Mouse (Mus musculus): ENCODE data around the gene Ttll6. TPM values are rescaled to one million over a fixed set of nuclear protein-coding genes. Genes with fewer than 3 reads are reported as not detected.
A peak's percentile ranks its signal among the peaks of the same experiment; 100 is the strongest.
"Not testable (repeated sequence)": the region's sequence is repeated elsewhere in the genome, so short reads cannot be mapped to it uniquely, and the experiment has no call there.

The Ttll6 gene
- polyA plus RNA-seq, 1 experiment from 2014 or later = not detected

GRCm38 (mm10) chr11:96116925-96117324 is 16.7 kb upstream of the Ttll6 start:
- H3K4me2 ChIP-seq; H3K27ac ChIP-seq; H3K9ac ChIP-seq (replicated peaks); H3K36me3 ChIP-seq; ATAC-seq (ENCODE audit: insufficient number of reproducible peaks, insufficient read depth, low FRiP score, low TSS enrichment, low read depth); H3K4me1 ChIP-seq (replicated peaks); H3K4me3 ChIP-seq (replicated peaks); H3K9me3 ChIP-seq: not testable (repeated sequence)
- peaks cover 15% of the 10 kb centered on the region for H3K27me3 ChIP-seq
- 79% methylated on average over 3 of the region's 3 CpGs for WGBS

- H3K4me1 ChIP-seq (replicated peaks) = peaks cover 8% of the 10 kb centered on the region
- H3K9ac ChIP-seq (replicated peaks) = no peak overlapping the region
- no peak overlapping the region for H3K27ac ChIP-seq
- H3K27me3 ChIP-seq = peaks cover 34% of the 10 kb centered on the region
- no peak overlapping the region for H3K4me3 ChIP-seq (replicated peaks)
- no peaks in the 10 kb centered on the region for H3K9me3 ChIP-seq
- WGBS = 64% methylated on average over 3 of the region's 3 CpGs
- no peaks in the 10 kb centered on the region for H3K36me3 ChIP-seq
- ATAC-seq (ENCODE audit: insufficient number of reproducible peaks, insufficient read depth, low FRiP score, low TSS enrichment, low read depth) = no peak
- H3K4me2 ChIP-seq = no peak overlapping the region
These were observed 14.2 kb upstream of the Ttll6 start for GRCm38 (mm10) chr11:96119401-96119800.

- not testable (repeated sequence) for ATAC-seq (ENCODE audit: insufficient number of reproducible peaks, insufficient read depth, low FRiP score, low TSS enrichment, low read depth); H3K36me3 ChIP-seq; H3K9ac ChIP-seq (replicated peaks); H3K4me2 ChIP-seq; H3K27ac ChIP-seq; H3K4me3 ChIP-seq (replicated peaks); H3K9me3 ChIP-seq
- WGBS = 79% methylated on average over 4 of the region's 4 CpGs
- Histone ChIP-seq H3K27me3 (peaks cover 57% of the 10 kb centered on the region), H3K4me1 (replicated peaks) (peaks cover 13% of the 10 kb centered on the region)
These were observed 10.8 kb upstream of the Ttll6 start for GRCm38 (mm10) chr11:96122806-96123205.

- ATAC-seq (ENCODE audit: insufficient number of reproducible peaks, insufficient read depth, low FRiP score, low TSS enrichment, low read depth) = no peak
- Histone ChIP-seq H3K4me2 (peak overlapping the region; percentile 78), H3K27ac (no peak overlapping the region), H3K4me1 (replicated peaks) (peaks cover 13% of the 10 kb centered on the region), H3K36me3 (no peaks in the 10 kb centered on the region), H3K9me3 (no peaks in the 10 kb centered on the region), H3K27me3 (peaks cover 57% of the 10 kb centered on the region), H3K4me3 (replicated peaks) (peak overlapping the region; percentile 42), H3K9ac (replicated peaks) (0 out of 2 replicates have a peak overlapping the region, but pooled peaks have one; percentile 38)
- 1% methylated on average over 45 of the region's 45 CpGs for WGBS
These were observed 9.3 kb upstream of the Ttll6 start for GRCm38 (mm10) chr11:96124052-96124914.

GRCm38 (mm10) chr11:96130606-96131005 is 3.0 kb upstream of the Ttll6 start:
- H3K9ac ChIP-seq (replicated peaks) = no peak overlapping the region
- no peak overlapping the region for H3K4me3 ChIP-seq (replicated peaks)
- no peak overlapping the region for H3K27ac ChIP-seq
- no peak overlapping the region for H3K4me2 ChIP-seq
- peaks cover 12% of the 10 kb centered on the region for H3K4me1 ChIP-seq (replicated peaks)
- WGBS = 45% methylated on average over 10 of the region's 10 CpGs
- ATAC-seq (ENCODE audit: insufficient number of reproducible peaks, insufficient read depth, low FRiP score, low TSS enrichment, low read depth) = no peak
- no peaks in the 10 kb centered on the region for H3K36me3 ChIP-seq
- no peaks in the 10 kb centered on the region for H3K9me3 ChIP-seq
- H3K27me3 ChIP-seq = peaks cover 35% of the 10 kb centered on the region

- Histone ChIP-seq H3K4me2 (no peak overlapping the region), H3K36me3 (no peaks in the 10 kb centered on the region), H3K9me3 (no peaks in the 10 kb centered on the region), H3K4me1 (replicated peaks) (peaks cover 14% of the 10 kb centered on the region), H3K4me3 (replicated peaks) (no peak overlapping the region), H3K27ac (no peak overlapping the region), H3K9ac (replicated peaks) (no peak overlapping the region), H3K27me3 (peaks cover 22% of the 10 kb centered on the region)
- ATAC-seq (ENCODE audit: insufficient number of reproducible peaks, insufficient read depth, low FRiP score, low TSS enrichment, low read depth) = no peak
- WGBS = 62% methylated on average over 8 of the region's 8 CpGs
These were observed 2.3 kb downstream of the Ttll6 start for GRCm38 (mm10) chr11:96135847-96136246.

- H3K9ac ChIP-seq (replicated peaks) = no peak overlapping the region
- no peak overlapping the region for H3K4me3 ChIP-seq (replicated peaks)
- no peak overlapping the region for H3K4me2 ChIP-seq
- no peak for ATAC-seq (ENCODE audit: insufficient number of reproducible peaks, insufficient read depth, low FRiP score, low TSS enrichment, low read depth)
- 19% methylated on average over 4 of the region's 4 CpGs for whole genome bisulfite sequencing
- peaks cover 11% of the 10 kb centered on the region for H3K4me1 ChIP-seq (replicated peaks)
- no peak overlapping the region for H3K27ac ChIP-seq
- no peaks in the 10 kb centered on the region for H3K9me3 ChIP-seq
- peaks cover 30% of the 10 kb centered on the region for H3K27me3 ChIP-seq
- no peaks in the 10 kb centered on the region for H3K36me3 ChIP-seq
These were observed 7.2 kb downstream of the Ttll6 start for GRCm38 (mm10) chr11:96140726-96141175.

- 67% methylated on average over 4 of the region's 4 CpGs for WGBS
- Histone ChIP-seq H3K4me1 (replicated peaks) (peaks cover 14% of the 10 kb centered on the region), H3K36me3 (no peaks in the 10 kb centered on the region), H3K9me3 (no peaks in the 10 kb centered on the region), H3K9ac (replicated peaks) (no peak overlapping the region), H3K4me2 (no peak overlapping the region), H3K27me3 (peaks cover 59% of the 10 kb centered on the region), H3K4me3 (replicated peaks) (no peak overlapping the region), H3K27ac (no peak overlapping the region)
- no peak for ATAC-seq (ENCODE audit: insufficient number of reproducible peaks, insufficient read depth, low FRiP score, low TSS enrichment, low read depth)
These were observed 10.2 kb downstream of the Ttll6 start for GRCm38 (mm10) chr11:96143766-96144165.

GRCm38 (mm10) chr11:96145622-96146270 is 12.2 kb downstream of the Ttll6 start:
- Histone ChIP-seq H3K4me2 (peak overlapping the region; percentile 49), H3K27me3 (peaks cover 69% of the 10 kb centered on the region), H3K4me1 (replicated peaks) (peaks cover 13% of the 10 kb centered on the region), H3K36me3 (no peaks in the 10 kb centered on the region), H3K9ac (replicated peaks) (no peak overlapping the region), H3K9me3 (no peaks in the 10 kb centered on the region), H3K27ac (no peak overlapping the region), H3K4me3 (replicated peaks) (peak overlapping the region; percentile 15; the same call in 1 of the 2 replicates)
- no peak for ATAC-seq (ENCODE audit: insufficient number of reproducible peaks, insufficient read depth, low FRiP score, low TSS enrichment, low read depth)
- WGBS = 3% methylated on average over 15 of the region's 15 CpGs

GRCm38 (mm10) chr11:96147471-96147870 is 13.9 kb downstream of the Ttll6 start:
- no peak for ATAC-seq (ENCODE audit: insufficient number of reproducible peaks, insufficient read depth, low FRiP score, low TSS enrichment, low read depth)
- Histone ChIP-seq H3K27ac (no peak overlapping the region), H3K9ac (replicated peaks) (no peak overlapping the region), H3K36me3 (no peaks in the 10 kb centered on the region), H3K4me1 (replicated peaks) (peaks cover 8% of the 10 kb centered on the region), H3K4me2 (no peak overlapping the region), H3K4me3 (replicated peaks) (no peak overlapping the region), H3K9me3 (no peaks in the 10 kb centered on the region), H3K27me3 (peaks cover 83% of the 10 kb centered on the region)
- 68% methylated on average over 6 of the region's 6 CpGs for WGBS

- H3K4me2 ChIP-seq = no peak overlapping the region
- no peak overlapping the region for H3K4me3 ChIP-seq (replicated peaks)
- no peaks in the 10 kb centered on the region for H3K36me3 ChIP-seq
- no peak overlapping the region for H3K27ac ChIP-seq
- H3K9me3 ChIP-seq = peaks cover 4% of the 10 kb centered on the region
- no peak overlapping the region for H3K9ac ChIP-seq (replicated peaks)
- WGBS = 67% methylated on average over 12 of the region's 12 CpGs
- no peaks in the 10 kb centered on the region for H3K4me1 ChIP-seq (replicated peaks)
- no peak for ATAC-seq (ENCODE audit: insufficient number of reproducible peaks, insufficient read depth, low FRiP score, low TSS enrichment, low read depth)
- peaks cover 82% of the 10 kb centered on the region for H3K27me3 ChIP-seq
These were observed 31.2 kb downstream of the Ttll6 start for GRCm38 (mm10) chr11:96164769-96165168.

All from limb, embryonic 12.5 days (tissue).